Mouse (Mus musculus): Measurements from ENCODE around the gene Tspan5. TPM values are rescaled to one million over a fixed set of nuclear protein-coding genes. Genes with fewer than 3 reads are reported as not detected.

Gene Tspan5
- total RNA-seq, 1 experiment from 2014 or later = 20.4 TPM

Other genes starting within 250 kb of the Tspan5 start
- gene Eif4e, start 216.0 kb upstream of the Tspan5 start, total RNA-seq (2017) = 66.1 and 71.6 TPM in 2 replicates